Mouse (Mus musculus) liver, adult 10 weeks (tissue): Measurements from ENCODE around the gene Ptpn14. TPM values are rescaled to one million over a fixed set of nuclear protein-coding genes. Genes with fewer than 3 reads are reported as not detected.

Experiments used
- polyA plus RNA-seq: library from polyadenylated mRNA; stranded (reverse); fragments of 350-450 nt; fragmentation: Illumina TruSeq; extraction: RNeasy Lipid Tissue Mini Kit (QIAGEN cat#74804); gene quantifications from one replicate; pipeline ENCODE4 v1.2.3, GENCODE M21; 2014; ENCODE audit warnings: low read depth, low replicate concordance

Ptpn14 gene
- 0.45 TPM for polyA plus RNA-seq

GRCm38 (mm10) chr1:189727884-189728783 is at the start of gene Ptpn14:
Gene Ptpn14 (plus strand): TSS chr1:189728268.

GRCm38 (mm10) chr1:189687654-189688387 is 40.2 kb upstream of the Ptpn14 start, which contains the start of gene Cenpf:
Gene Cenpf (minus strand): TSS chr1:189688086.

GRCm38 (mm10) chr1:189921818-189922592 is 193.9 kb downstream of the Ptpn14 start, which contains the start of gene Smyd2:
Gene Smyd2 (minus strand): TSS chr1:189922363.

Other genes starting within 250 kb of the Ptpn14 start
- gene Cenpf, start 40.2 kb upstream of the Ptpn14 start, polyA plus RNA-seq = 0.64 TPM
- gene Smyd2, start 194.1 kb downstream of the Ptpn14 start, polyA plus RNA-seq = 6.9 TPM